Mouse (Mus musculus) limb, embryonic 14.5 days (tissue): ENCODE measurements around the gene Chrnb1. TPM values are rescaled to one million over a fixed set of nuclear protein-coding genes. Genes with fewer than 3 reads are reported as not detected.

Experiments
- ATAC-seq: fragments of 200-750 bp; cut with Nextera tagmentation; 2 replicates; pipeline ENCODE4 v1.8.0; 2017; ENCODE audit warnings: low read depth, moderate number of reproducible peaks, moderate TSS enrichment; ENCODE audit not compliant: low FRiP score
- DNase-seq: peaks from one replicate; pipeline ENCODE4 v3.0.0-alpha.2; 2015; ENCODE audit warnings: low spot score
- H3K27ac ChIP-seq: fragments of 300-500 bp; sonication (generic); replicated peaks from 2 replicates; pipeline ENCODE4 v1.5.1; 2014; ENCODE audit warnings: low read depth, mild to moderate bottlenecking, low read length, moderate library complexity, mixed read lengths
- H3K27me3 ChIP-seq: fragments of 300-500 bp; sonication (generic); 2 replicates; pipeline ENCODE4 v1.6.1; 2014; ENCODE audit warnings: low read length, mixed read lengths; ENCODE audit not compliant: control insufficient read depth, insufficient read depth
- H3K36me3 ChIP-seq: fragments of 300-500 bp; sonication (generic); 2 replicates; pipeline ENCODE4 v1.6.1; 2014; ENCODE audit warnings: mild to moderate bottlenecking, low read length, moderate library complexity, mixed read lengths; ENCODE audit not compliant: control insufficient read depth, insufficient read depth
- H3K4me1 ChIP-seq: fragments of 300-500 bp; sonication (generic); 2 replicates; pipeline ENCODE4 v1.6.1; 2014; ENCODE audit warnings: antibody characterized with exemption, low read length, mixed read lengths; ENCODE audit not compliant: control insufficient read depth, insufficient read depth
- H3K4me2 ChIP-seq: fragments of 300-500 bp; sonication (generic); replicated peaks from 2 replicates; pipeline ENCODE4 v1.6.1; 2014; ENCODE audit warnings: low read depth, mild to moderate bottlenecking, low read length, moderate library complexity; ENCODE audit not compliant: severe bottlenecking
- H3K4me3 ChIP-seq: fragments of 300-500 bp; sonication (generic); replicated peaks from 2 replicates; pipeline ENCODE4 v1.5.1; 2014; ENCODE audit warnings: low read length
- H3K9ac ChIP-seq: fragments of 300-500 bp; sonication (generic); 2 replicates; pipeline ENCODE4 v1.6.1; 2014; ENCODE audit warnings: mild to moderate bottlenecking, low read depth, low read length, moderate library complexity; ENCODE audit not compliant: severe bottlenecking
- H3K9me3 ChIP-seq: fragments of 300-500 bp; sonication (generic); 2 replicates; pipeline ENCODE4 v1.6.1; 2016; ENCODE audit warnings: low read length; ENCODE audit not compliant: control insufficient read depth
- POLR2A ChIP-seq: fragments of 200-500 bp; IDR thresholded peaks from 2 replicates; pipeline ENCODE4 v1.8.0; 2012; ENCODE audit warnings: inconsistent platforms, mild to moderate bottlenecking, moderate library complexity, borderline replicate concordance; ENCODE audit not compliant: insufficient read depth, insufficient read length; ENCODE audit errors: extremely low read depth
- WGBS: fragments of 180-500 bp; shearing (Covaris S2); extraction: QIAGEN DNeasy Blood & Tissue Kit; methylation state at CpG from one replicate; pipeline ENCODE4 v1.1.7; 2014; 5-methylcytosine and 5-hydroxymethylcytosine counted together
- polyA plus RNA-seq, 2 experiments: library from polyadenylated mRNA; depleted of rRNA in 1 of 2; stranded (reverse) in 1 of 2; unstranded in 1 of 2; fragments of >200 nt; fragmentation: Nextera tagmentation in 1 of 2; extraction: Ambion mirVana in 1 of 2; gene quantifications; 2 replicates each; pipeline versions ENCODE4 v1.2.1 to v1.2.3; 2012 to 2014

The Chrnb1 gene
- polyA plus RNA-seq, 2 experiments, result 19.0 to 69.4 TPM

DNA sequence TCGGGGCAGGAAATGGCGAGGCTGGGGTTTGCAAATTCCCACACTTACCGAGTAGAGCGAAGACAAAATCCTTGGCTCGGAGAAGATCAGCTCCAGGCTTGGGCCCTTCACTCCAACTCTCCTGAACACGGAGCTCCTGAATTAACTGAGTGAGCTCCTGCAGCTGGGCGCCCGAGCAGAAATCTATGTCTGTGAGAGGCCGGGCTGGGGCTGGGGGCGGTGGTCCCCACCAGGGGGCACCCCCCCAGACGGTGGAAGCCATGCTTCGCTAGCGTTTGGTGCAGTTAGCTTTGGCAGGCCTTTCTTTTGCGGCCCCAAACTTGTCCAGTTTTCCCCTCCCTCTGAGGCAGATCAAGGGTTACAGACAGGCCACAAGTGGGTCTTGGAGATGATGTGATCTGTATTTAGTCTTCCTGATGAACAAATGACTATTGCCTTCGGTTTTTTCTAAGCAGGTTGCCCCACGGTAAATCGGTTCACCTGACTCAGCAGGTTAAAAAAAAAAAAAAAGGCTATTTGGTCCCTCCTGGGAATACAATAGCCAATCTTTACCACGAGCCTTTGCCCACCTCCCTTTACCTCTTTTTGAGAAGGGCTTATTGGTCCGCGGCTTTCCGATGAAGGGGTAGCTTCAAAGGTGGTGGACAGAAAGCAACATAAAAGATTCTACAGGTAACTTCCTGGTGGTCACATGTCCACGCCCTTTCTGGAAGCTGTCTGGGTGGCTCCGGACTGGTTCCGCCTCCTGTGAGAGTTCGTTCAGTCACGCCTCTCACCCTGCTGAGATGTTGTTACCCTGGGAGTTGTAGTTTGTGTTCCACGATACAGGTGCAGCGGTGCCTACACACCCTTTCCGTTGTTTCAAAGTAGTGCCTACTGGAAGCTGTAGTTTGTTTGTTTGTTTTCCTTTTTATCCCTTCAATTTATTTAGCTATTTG, 9.5 kb upstream of the Chrnb1 start, which contains the start of gene Tmem102:
TSS of gene Tmem102 (minus strand) at position 653 of the 938 bp plus-strand sequence.
- WGBS, result 7% methylated on average over 29 of the region's 29 CpGs
- H3K27me3 ChIP-seq, result peaks cover 47% of the 10 kb centered on the region
- H3K36me3 ChIP-seq, result no peaks in the 10 kb centered on the region
- DNase-seq, result no peak
- peak within 1 kb of the TSS; percentile 61 for H3K4me3 ChIP-seq
- no peak for TF ChIP-seq POLR2A
- H3K4me1 ChIP-seq, result peaks cover 45% of the 10 kb centered on the region
- peak within 1 kb of the TSS; percentile 94 for H3K4me2 ChIP-seq
- no peaks in the 10 kb centered on the region for H3K9me3 ChIP-seq
- ATAC-seq, result no peak
- H3K9ac ChIP-seq, result no peak within 1 kb of the TSS
- no peak within 1 kb of the TSS for H3K27ac ChIP-seq

DNA sequence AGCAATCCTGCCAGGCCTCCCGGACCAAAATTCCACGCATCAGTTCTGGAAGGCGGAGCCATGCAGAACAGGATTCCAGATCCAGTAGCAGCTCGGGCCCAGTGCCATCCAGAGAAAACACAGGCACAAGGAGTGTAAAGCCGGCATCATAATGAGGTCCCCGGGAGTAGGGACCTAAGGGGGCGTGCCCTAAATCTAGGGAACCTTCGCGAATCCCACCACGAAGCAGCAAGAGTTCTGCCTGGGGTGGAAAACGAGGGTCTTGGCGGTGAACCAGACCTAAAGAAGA, 8.9 kb upstream of the Chrnb1 start:
- peaks cover 50% of the 10 kb centered on the region for H3K4me1 ChIP-seq
- H3K4me2 ChIP-seq, result peak overlapping the region; percentile 94
- DNase-seq, result no peak
- no peaks in the 10 kb centered on the region for H3K36me3 ChIP-seq
- ATAC-seq, result no peak
- peak overlapping the region; percentile 61 for H3K4me3 ChIP-seq
- 4% methylated on average over 12 of the region's 12 CpGs for WGBS
- H3K27ac ChIP-seq, result no peak overlapping the region
- H3K9ac ChIP-seq, result no peak overlapping the region
- peaks cover 47% of the 10 kb centered on the region for H3K27me3 ChIP-seq
- no peak for TF ChIP-seq POLR2A
- H3K9me3 ChIP-seq, result no peaks in the 10 kb centered on the region

DNA sequence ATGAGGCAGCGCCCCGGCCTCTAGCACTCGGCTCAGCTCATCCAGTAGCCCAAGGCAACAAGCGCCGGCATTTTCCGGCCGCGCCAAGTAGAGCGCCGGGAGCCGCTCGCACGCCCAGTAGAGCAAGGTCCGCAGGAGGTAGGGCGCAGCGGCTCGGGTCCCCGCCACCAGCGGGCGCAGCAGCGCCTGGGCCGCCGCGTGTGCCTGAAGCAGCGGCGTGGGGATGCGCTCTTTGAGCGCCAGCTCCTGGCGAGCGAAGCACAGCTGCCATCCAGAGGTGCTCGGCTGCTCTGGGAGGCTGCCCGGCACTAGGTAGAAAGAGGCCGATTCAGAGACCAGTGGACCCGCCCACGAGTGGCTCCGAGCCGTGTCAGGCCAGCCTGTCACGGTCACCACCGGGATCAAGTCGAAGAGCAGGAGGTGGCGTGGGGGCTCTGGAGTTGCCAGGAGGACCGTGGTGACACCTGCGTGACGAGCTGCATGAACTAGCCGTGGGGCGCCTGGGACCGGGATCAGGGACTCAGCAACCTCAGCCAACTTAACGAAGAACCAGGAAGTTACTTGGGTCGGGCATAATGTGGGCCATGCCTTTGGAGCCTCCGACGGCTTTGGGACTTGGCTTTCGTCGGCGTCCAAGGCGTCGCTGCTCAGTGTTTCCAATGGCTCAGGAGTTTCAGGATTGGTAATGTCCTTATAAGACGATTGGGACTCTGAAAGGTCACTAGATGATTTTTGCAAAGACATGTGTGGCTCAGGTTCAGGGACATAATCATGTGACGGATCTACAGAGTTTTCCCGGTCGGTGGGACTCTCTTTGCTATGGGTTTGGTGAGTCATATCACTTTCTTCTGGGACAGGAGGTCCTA, 8.3 kb upstream of the Chrnb1 start:
- ATAC-seq, result peak; percentile 38; the same call in 1 of the 2 replicates
- Histone ChIP-seq H3K27ac (no peak overlapping the region), H3K4me1 (peaks cover 53% of the 10 kb centered on the region), H3K36me3 (no peaks in the 10 kb centered on the region), H3K4me2 (peak overlapping the region; percentile 94), H3K9ac (peak overlapping the region; percentile 44), H3K4me3 (peak overlapping the region; percentile 61), H3K9me3 (no peaks in the 10 kb centered on the region), H3K27me3 (peaks cover 47% of the 10 kb centered on the region)
- TF ChIP-seq POLR2A, result no peak
- WGBS, result 2% methylated on average over 55 of the region's 60 CpGs
- DNase-seq, result peak; percentile 74

DNA sequence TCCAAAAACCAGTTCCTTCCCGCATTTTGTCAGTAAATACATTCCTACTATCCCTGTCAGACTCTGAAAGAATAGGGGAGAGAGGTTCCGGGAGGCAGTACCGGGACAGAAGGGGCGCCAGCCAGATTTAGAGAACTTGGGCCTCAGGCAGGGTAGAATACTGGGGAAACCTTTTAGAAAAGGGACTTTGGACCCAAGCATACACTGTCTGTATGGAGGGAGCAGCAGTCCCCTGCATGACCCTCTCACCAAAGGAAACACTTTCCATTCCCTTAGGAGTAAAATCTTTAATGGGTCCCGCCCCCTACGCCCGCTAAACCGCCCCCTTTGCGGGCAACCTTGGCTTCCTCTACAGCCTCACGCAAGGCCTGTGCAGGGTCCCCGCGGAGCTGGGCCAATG, 7.6 kb upstream of the Chrnb1 start:
- DNase-seq, result no peak
- H3K27ac ChIP-seq, result no peak overlapping the region
- ATAC-seq, result 0 out of 2 replicates have a peak, but pooled peaks have one; percentile 0
- H3K27me3 ChIP-seq, result peaks cover 47% of the 10 kb centered on the region
- peak overlapping the region; percentile 61 for H3K4me3 ChIP-seq
- TF ChIP-seq POLR2A, result no peak
- peak overlapping the region; percentile 44 for H3K9ac ChIP-seq
- peak overlapping the region; percentile 94 for H3K4me2 ChIP-seq
- H3K9me3 ChIP-seq, result no peaks in the 10 kb centered on the region
- under 1% methylated on average over 12 of the region's 12 CpGs for WGBS
- H3K4me1 ChIP-seq, result peaks cover 53% of the 10 kb centered on the region
- no peaks in the 10 kb centered on the region for H3K36me3 ChIP-seq

DNA sequence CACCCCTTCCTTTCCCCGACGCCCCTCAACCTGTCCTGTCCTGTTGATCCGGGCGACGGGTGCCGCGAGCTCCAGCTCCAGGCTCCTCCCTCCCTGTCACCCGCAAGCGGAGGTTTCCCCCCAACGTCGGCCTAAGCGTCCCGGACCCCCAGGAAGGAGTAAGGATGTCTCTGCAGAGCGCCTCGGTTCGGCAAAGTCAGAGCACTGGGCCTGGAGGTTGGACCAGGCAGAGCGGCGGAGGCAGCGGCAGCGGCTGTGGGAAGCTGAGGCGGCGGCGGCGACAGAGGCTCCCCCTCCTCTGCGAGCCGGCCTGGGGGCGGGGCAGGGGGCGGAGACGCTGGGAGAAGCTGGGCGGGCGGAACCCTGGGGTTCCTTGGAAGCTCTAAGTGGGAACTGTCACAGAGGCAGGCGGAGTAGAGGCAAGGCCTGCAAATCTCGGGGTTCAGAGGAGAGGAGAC, 6.9 kb upstream of the Chrnb1 start:
- H3K27me3 ChIP-seq, result peaks cover 47% of the 10 kb centered on the region

More for the DNA sequence above, 6.9 kb upstream of the Chrnb1 start:
- ATAC-seq (peak; percentile 37; the same call in 1 of the 2 replicates), DNase-seq (peak; percentile 73)
- TF ChIP-seq POLR2A, result no peak
- peak overlapping the region; percentile 94 for H3K4me2 ChIP-seq
- no peaks in the 10 kb centered on the region for H3K9me3 ChIP-seq
- peak overlapping the region; percentile 56 for H3K9ac ChIP-seq
- no peaks in the 10 kb centered on the region for H3K36me3 ChIP-seq
- H3K4me3 ChIP-seq, result peak overlapping the region; percentile 61
- peaks cover 53% of the 10 kb centered on the region for H3K4me1 ChIP-seq
- H3K27ac ChIP-seq, result no peak overlapping the region
- WGBS, result 1% methylated on average over 33 of the region's 33 CpGs
